Mouse (Mus musculus): ENCODE results near the gene Vmn2r58.
"Not testable (repeated sequence)": the region's sequence is repeated elsewhere in the genome, so short reads cannot be mapped to it uniquely, and the experiment has no call there.

Gene Vmn2r58

GRCm38 (mm10) chr7:41872612-41873011, at the start of gene Vmn2r58:
Gene Vmn2r58 (minus strand): TSS chr7:41872712.
- not testable (repeated sequence) for DNase-seq (ENCODE audit: low spot score)

All from embryo, embryonic 10 days (tissue).